Mouse (Mus musculus): Measurements from ENCODE around the gene Immt.

DNA sequence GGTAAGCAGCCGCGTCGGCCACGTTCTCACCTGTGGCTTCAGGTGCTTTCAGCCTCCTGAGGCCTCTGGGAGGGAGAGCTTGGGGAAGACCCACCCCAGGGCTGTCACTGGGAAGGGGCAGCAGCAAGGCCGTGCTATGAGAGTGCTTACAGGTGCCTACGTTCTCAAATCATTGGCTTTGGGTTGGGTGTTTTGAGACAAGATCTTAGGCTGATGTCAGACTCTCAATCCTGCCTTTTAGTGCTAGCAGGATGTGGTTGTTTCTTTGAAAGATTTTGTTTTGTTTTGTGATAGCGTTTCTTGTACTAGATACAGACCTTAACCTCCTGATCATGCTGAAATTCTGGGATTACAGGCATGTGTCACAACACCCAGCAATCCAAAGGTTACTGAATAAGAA lies 89.6 kb downstream of the Immt start:
- TF ChIP-seq CTCF (IDR thresholded peaks at IDR 0.05 in 2 of 3, conservative IDR thresholded peaks at IDR 0.05 in 1 of 3; ENCODE audit: control insufficient read depth in 1 of 3, insufficient read depth in 1 of 3, low read depth in 2 of 3, low read length in 3 of 3, poor library complexity in 1 of 3, severe bottlenecking in 1 of 3): no peak
- no peak for TF ChIP-seq POLR2A (IDR thresholded peaks at IDR 0.05; ENCODE audit: control insufficient read depth in 1 of 2, insufficient read depth in 1 of 2, low read depth in 1 of 2, low read length in 2 of 2, poor library complexity in 1 of 2)
- no peak for TF ChIP-seq TBP (IDR thresholded peaks at IDR 0.05; ENCODE audit: low read depth, low read length)
- TF ChIP-seq CHD1 (IDR thresholded peaks at IDR 0.05; ENCODE audit: low read depth, low read length): no peak
